Mouse (Mus musculus) lung, embryonic 16.5 days (tissue): ENCODE measurements around the gene Auts2. TPM values are rescaled to one million over a fixed set of nuclear protein-coding genes. Genes with fewer than 3 reads are reported as not detected.

Experiments
- ATAC-seq: fragments of 200-750 bp; cut with Nextera tagmentation; 2 replicates; pipeline ENCODE4 v1.8.0; 2017; ENCODE audit warnings: low read depth, mild to moderate bottlenecking, moderate library complexity
- H3K27ac ChIP-seq: fragments of 300-500 bp; sonication (generic); 2 replicates; pipeline ENCODE4 v1.5.1; 2014; ENCODE audit warnings: mild to moderate bottlenecking, control low read depth, low read length
- H3K27me3 ChIP-seq: fragments of 300-500 bp; sonication (generic); 2 replicates; pipeline ENCODE4 v1.6.1; 2014; ENCODE audit warnings: low read depth, low read length, mixed read lengths; ENCODE audit not compliant: control insufficient read depth, insufficient read depth
- H3K36me3 ChIP-seq: fragments of 300-500 bp; sonication (generic); 2 replicates; pipeline ENCODE4 v1.6.1; 2014; ENCODE audit warnings: low read length; ENCODE audit not compliant: control insufficient read depth, insufficient read depth
- H3K4me1 ChIP-seq: fragments of 300-500 bp; sonication (generic); replicated peaks from 2 replicates; pipeline ENCODE4 v1.6.1; 2014; ENCODE audit warnings: low read length, mixed read lengths; ENCODE audit not compliant: control insufficient read depth, insufficient read depth
- H3K4me2 ChIP-seq: fragments of 300-500 bp; sonication (generic); 2 replicates; pipeline ENCODE4 v1.6.1; 2014; ENCODE audit warnings: low read depth, low read length, control low read depth
- H3K4me3 ChIP-seq: fragments of 300-500 bp; sonication (generic); 2 replicates; pipeline ENCODE4 v1.5.1; 2014; ENCODE audit warnings: mild to moderate bottlenecking, low read length, control low read depth
- H3K9ac ChIP-seq: fragments of 300-500 bp; sonication (generic); 2 replicates; pipeline ENCODE4 v1.6.1; 2014; ENCODE audit warnings: low read length, control low read depth
- H3K9me3 ChIP-seq: fragments of 300-500 bp; sonication (generic); 2 replicates; pipeline ENCODE4 v1.6.1; 2016; ENCODE audit warnings: low read length; ENCODE audit not compliant: control insufficient read depth
- WGBS: fragments of 180-500 bp; shearing (Covaris S2); extraction: QIAGEN DNeasy Blood & Tissue Kit; methylation state at CpG from one replicate; pipeline ENCODE4 v1.1.7; 2014; 5-methylcytosine and 5-hydroxymethylcytosine counted together
- polyA plus RNA-seq: library from polyadenylated mRNA; unstranded; fragments of >200 nt; fragmentation: Nextera tagmentation; extraction: Ambion mirVana; gene quantifications from 2 replicates; pipeline ENCODE4 v1.2.1, GENCODE M21; 2015

The Auts2 gene
- polyA plus RNA-seq, 1 experiment from 2014 or later = 12.3 TPM

DNA sequence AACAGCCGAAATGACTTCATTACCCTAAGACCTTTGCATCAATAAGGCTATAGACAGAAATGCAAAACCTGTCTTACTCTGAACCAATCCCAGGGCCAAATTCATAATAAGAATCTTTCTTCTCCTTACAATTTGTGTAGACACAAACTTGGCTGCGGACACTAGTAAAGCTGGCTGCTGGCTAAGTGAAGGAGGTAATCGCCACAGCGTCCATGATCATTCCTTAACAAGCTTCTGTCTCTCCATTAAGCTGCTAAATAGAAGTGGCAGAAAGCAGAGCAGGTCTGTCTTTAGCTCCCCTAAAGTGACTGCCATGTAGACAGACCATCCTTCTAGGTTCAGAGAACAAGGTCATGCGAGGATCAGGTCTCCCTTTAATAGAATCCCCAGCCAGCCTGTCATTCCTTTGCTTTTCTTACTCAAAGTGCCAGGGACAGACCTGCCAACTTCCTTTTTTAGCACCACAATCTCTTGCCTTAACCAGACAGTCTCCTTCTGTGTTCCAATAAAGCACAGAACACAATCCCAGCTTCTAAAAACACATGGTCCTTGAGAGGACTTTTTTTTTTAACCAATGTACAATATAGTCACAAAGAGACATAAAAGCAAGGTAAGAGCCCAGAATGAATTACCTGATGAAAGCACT, 70.8 kb downstream of the Auts2 start:
- ATAC-seq = no peak
- Histone ChIP-seq H3K4me1 (no peaks in the 10 kb centered on the region), H3K9me3 (no peaks in the 10 kb centered on the region), H3K9ac (no peak overlapping the region), H3K36me3 (no peaks in the 10 kb centered on the region), H3K4me3 (no peak overlapping the region), H3K27me3 (no peaks in the 10 kb centered on the region), H3K4me2 (no peak overlapping the region), H3K27ac (no peak overlapping the region)
- WGBS = 77% methylated on average over 5 of the region's 5 CpGs

DNA sequence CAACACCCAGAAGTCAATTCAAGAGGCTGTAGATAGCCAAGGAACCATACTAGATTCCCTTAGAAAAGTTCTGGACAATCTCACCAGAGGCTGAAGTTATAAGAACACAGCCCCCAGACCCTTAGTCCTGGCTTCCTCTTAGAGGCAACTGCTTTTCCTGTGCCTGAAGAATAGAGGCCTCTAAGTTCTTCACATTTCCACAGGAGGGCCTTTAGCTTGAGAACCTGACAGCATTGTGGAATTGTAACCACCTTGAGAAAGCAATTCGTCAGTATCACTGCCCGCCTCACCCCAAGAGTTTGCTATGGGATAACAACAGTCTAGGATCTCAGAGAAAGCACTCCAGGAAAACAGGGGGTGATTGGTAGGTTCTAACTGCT, 75.8 kb downstream of the Auts2 start:
- H3K27ac ChIP-seq = no peak overlapping the region

GRCm38 (mm10) chr5:132466427-132467363, 76.4 kb downstream of the Auts2 start:
- Histone ChIP-seq H3K27ac (no peak overlapping the region), H3K4me1 (peaks cover 7% of the 10 kb centered on the region; the same call in 1 of the 2 replicates), H3K4me3 (no peak overlapping the region), H3K36me3 (no peaks in the 10 kb centered on the region), H3K4me2 (no peak overlapping the region), H3K27me3 (no peaks in the 10 kb centered on the region), H3K9me3 (no peaks in the 10 kb centered on the region), H3K9ac (no peak overlapping the region)
- WGBS = 53% methylated on average over 16 of the region's 16 CpGs
- ATAC-seq = peak; percentile 34; the same call in 1 of the 2 replicates

More for the DNA sequence above, 75.8 kb downstream of the Auts2 start:
- ATAC-seq = no peak
- Histone ChIP-seq H3K36me3 (no peaks in the 10 kb centered on the region), H3K4me2 (no peak overlapping the region), H3K4me1 (peaks cover 7% of the 10 kb centered on the region; the same call in 1 of the 2 replicates), H3K27me3 (no peaks in the 10 kb centered on the region), H3K4me3 (no peak overlapping the region), H3K9me3 (no peaks in the 10 kb centered on the region), H3K9ac (no peak overlapping the region)
- 85% methylated on average over 2 of the region's 2 CpGs for WGBS

- 76% methylated on average over 11 of the region's 11 CpGs for WGBS
- H3K4me1 ChIP-seq = peaks cover 7% of the 10 kb centered on the region; the same call in 1 of the 2 replicates
- no peak for ATAC-seq
- H3K27ac ChIP-seq = no peak overlapping the region
- H3K9ac ChIP-seq = no peak overlapping the region
- H3K27me3 ChIP-seq = no peaks in the 10 kb centered on the region
- H3K36me3 ChIP-seq = no peaks in the 10 kb centered on the region
- H3K4me3 ChIP-seq = no peak overlapping the region
- H3K9me3 ChIP-seq = no peaks in the 10 kb centered on the region
- no peak overlapping the region for H3K4me2 ChIP-seq
Observed at GRCm38 (mm10) chr5:132462560-132462959, 80.6 kb downstream of the Auts2 start.

- 84% methylated on average over 7 of the region's 7 CpGs for WGBS
- no peak for ATAC-seq
Observed at GRCm38 (mm10) chr5:132458498-132458897, 84.6 kb downstream of the Auts2 start.

GRCm38 (mm10) chr5:132452381-132452780, 90.8 kb downstream of the Auts2 start:
- Histone ChIP-seq H3K4me1 (no peaks in the 10 kb centered on the region), H3K36me3 (no peaks in the 10 kb centered on the region), H3K27ac (no peak overlapping the region), H3K4me3 (no peak overlapping the region), H3K9me3 (no peaks in the 10 kb centered on the region), H3K27me3 (no peaks in the 10 kb centered on the region), H3K4me2 (no peak overlapping the region), H3K9ac (no peak overlapping the region)
- WGBS = 80% methylated on average over 2 of the region's 2 CpGs
- ATAC-seq = no peak

More at GRCm38 (mm10) chr5:132458498-132458897, 84.6 kb downstream of the Auts2 start:
- Histone ChIP-seq H3K4me3 (no peak overlapping the region), H3K27ac (no peak overlapping the region), H3K36me3 (no peaks in the 10 kb centered on the region), H3K4me1 (no peaks in the 10 kb centered on the region), H3K9me3 (no peaks in the 10 kb centered on the region), H3K9ac (no peak overlapping the region), H3K4me2 (no peak overlapping the region), H3K27me3 (no peaks in the 10 kb centered on the region)

GRCm38 (mm10) chr5:132450071-132450470, 93.1 kb downstream of the Auts2 start:
- no peaks in the 10 kb centered on the region for H3K4me1 ChIP-seq
- no peaks in the 10 kb centered on the region for H3K36me3 ChIP-seq
- 94% methylated on average over 3 of the region's 3 CpGs for WGBS
- H3K9ac ChIP-seq = no peak overlapping the region
- ATAC-seq = no peak
- H3K27me3 ChIP-seq = no peaks in the 10 kb centered on the region
- no peaks in the 10 kb centered on the region for H3K9me3 ChIP-seq
- H3K27ac ChIP-seq = no peak overlapping the region
- no peak overlapping the region for H3K4me2 ChIP-seq
- no peak overlapping the region for H3K4me3 ChIP-seq

DNA sequence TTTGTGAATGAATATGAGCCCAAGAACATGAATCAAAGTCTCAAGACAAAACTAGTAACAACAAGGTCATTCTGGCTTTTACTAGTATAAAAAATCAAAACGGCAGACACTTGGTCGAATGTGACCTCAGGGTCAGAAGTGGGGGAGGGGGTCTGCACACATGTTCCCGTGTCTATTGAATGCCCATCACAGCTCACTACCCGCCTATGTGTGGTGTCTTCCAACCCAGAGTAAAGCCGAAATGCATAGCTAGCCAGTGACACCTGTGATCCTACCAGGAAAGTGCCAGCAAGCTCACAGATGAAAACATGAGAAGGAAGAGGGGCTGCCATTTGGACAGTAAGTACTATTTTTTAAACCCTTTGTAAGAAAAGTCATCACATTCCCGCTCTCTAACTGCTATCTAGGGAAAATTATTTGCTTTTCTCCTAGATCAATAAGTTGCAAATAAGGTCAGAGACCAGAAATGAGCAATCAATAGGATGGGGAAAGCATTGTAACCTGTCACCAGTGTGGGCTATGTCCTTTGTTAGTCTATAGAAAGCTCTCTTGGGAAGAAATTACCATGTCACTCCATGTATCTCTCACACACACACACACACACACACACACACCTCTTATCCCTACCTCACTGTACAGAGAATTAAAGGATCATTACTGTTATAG, 94.6 kb downstream of the Auts2 start:
- no peaks in the 10 kb centered on the region for H3K36me3 ChIP-seq
- no peak overlapping the region for H3K4me2 ChIP-seq
- 74% methylated on average over 6 of the region's 6 CpGs for WGBS

More for the DNA sequence above, 94.6 kb downstream of the Auts2 start:
- H3K27me3 ChIP-seq = no peaks in the 10 kb centered on the region
- no peaks in the 10 kb centered on the region for H3K4me1 ChIP-seq
- no peak overlapping the region for H3K27ac ChIP-seq
- no peak overlapping the region for H3K9ac ChIP-seq
- H3K9me3 ChIP-seq = no peaks in the 10 kb centered on the region
- no peak overlapping the region for H3K4me3 ChIP-seq
- ATAC-seq = no peak
